Mouse (Mus musculus) T-cell, adult 2 months (primary cell): ENCODE data around the gene Cdr2l.
A peak's percentile ranks its signal among the peaks of the same experiment; 100 is the strongest.

Experiments used
- DNase-seq: peaks from one replicate; pipeline ENCODE4 v3.0.0; 2022; ENCODE audit warnings: low spot score

The Cdr2l gene

GRCm38 (mm10) chr11:115381743-115382539, at the start of gene Cdr2l:
Gene Cdr2l, plus strand, starts transcription at chr11:115381916.
- peak; percentile 42 for DNase-seq

- no peak for DNase-seq
Observed at GRCm38 (mm10) chr11:115334531-115334930, 47.2 kb upstream of the Cdr2l start, which contains the start of gene Otop3. Gene Otop3, plus strand, starts transcription at chr11:115334731.

GRCm38 (mm10) chr11:115335223-115335622, 46.5 kb upstream of the Cdr2l start:
- no peak for DNase-seq

GRCm38 (mm10) chr11:115336115-115336514, 45.6 kb upstream of the Cdr2l start:
- DNase-seq, result no peak

GRCm38 (mm10) chr11:115337350-115337749, 44.4 kb upstream of the Cdr2l start:
- no peak for DNase-seq

- DNase-seq, result no peak
Observed at GRCm38 (mm10) chr11:115337826-115338225, 43.9 kb upstream of the Cdr2l start.

GRCm38 (mm10) chr11:115341246-115341645, 40.5 kb upstream of the Cdr2l start:
- DNase-seq, result no peak

GRCm38 (mm10) chr11:115341866-115342265, 39.9 kb upstream of the Cdr2l start:
- no peak for DNase-seq

GRCm38 (mm10) chr11:115344967-115345366, 36.7 kb upstream of the Cdr2l start:
- no peak for DNase-seq

- DNase-seq, result no peak
Observed at GRCm38 (mm10) chr11:115345515-115345914, 36.2 kb upstream of the Cdr2l start.

- DNase-seq, result no peak
Observed at GRCm38 (mm10) chr11:115348681-115349248, 33.0 kb upstream of the Cdr2l start.

GRCm38 (mm10) chr11:115349976-115350375, 31.7 kb upstream of the Cdr2l start:
- DNase-seq, result no peak

GRCm38 (mm10) chr11:115353375-115353774, 28.3 kb upstream of the Cdr2l start:
- no peak for DNase-seq

- peak; percentile 61 for DNase-seq
Observed at GRCm38 (mm10) chr11:115354183-115354582, 27.5 kb upstream of the Cdr2l start.

GRCm38 (mm10) chr11:115358468-115358867, 23.2 kb upstream of the Cdr2l start:
- DNase-seq, result peak; percentile 74

GRCm38 (mm10) chr11:115359293-115359692, 22.4 kb upstream of the Cdr2l start:
- no peak for DNase-seq

GRCm38 (mm10) chr11:115359726-115360125, 22.0 kb upstream of the Cdr2l start:
- DNase-seq, result no peak

GRCm38 (mm10) chr11:115364136-115364535, 17.6 kb upstream of the Cdr2l start:
- DNase-seq, result no peak

GRCm38 (mm10) chr11:115366039-115366705, 15.5 kb upstream of the Cdr2l start:
- peak; percentile 30 for DNase-seq

- DNase-seq, result no peak
Observed at GRCm38 (mm10) chr11:115366706-115367394, 14.9 kb upstream of the Cdr2l start.

GRCm38 (mm10) chr11:115367395-115367944, 14.2 kb upstream of the Cdr2l start, which contains the start of gene Hid1:
Gene Hid1, minus strand, starts transcription at chr11:115367756.
- DNase-seq, result peak; percentile 83

- DNase-seq, result no peak
Observed at GRCm38 (mm10) chr11:115370368-115370767, 11.3 kb upstream of the Cdr2l start.
